Mouse (Mus musculus) right cerebral cortex, postnatal 14 days (tissue): ENCODE data around the gene 4933402N22Rik.
"Not testable (repeated sequence)": the region's sequence is repeated elsewhere in the genome, so short reads cannot be mapped to it uniquely, and the experiment has no call there.

ENCODE experiments used
- DNase-seq: peaks from one replicate; pipeline ENCODE4 v3.0.0; 2022

Gene 4933402N22Rik

DNA sequence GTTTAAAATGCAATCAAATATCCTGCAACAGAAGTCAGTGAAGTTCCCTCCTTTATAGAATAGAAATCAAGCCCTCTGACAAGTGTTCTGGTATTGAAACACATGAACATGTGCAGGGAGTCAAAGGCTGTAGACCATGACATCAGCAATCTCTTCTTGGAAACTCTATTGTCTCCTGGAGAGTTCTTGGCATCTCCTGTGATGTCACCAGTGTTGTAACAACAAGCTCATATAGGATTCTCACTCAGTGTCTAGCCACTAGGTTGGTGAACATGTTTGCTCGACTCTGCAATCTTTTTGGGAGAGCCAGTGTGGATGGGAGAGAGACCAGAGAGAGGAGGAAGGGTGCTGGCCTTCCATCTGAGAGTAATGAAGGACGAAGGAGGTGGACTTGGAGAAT, at the start of gene 4933402N22Rik:
TSS of gene 4933402N22Rik (plus strand) at position 301 of the 400 bp plus-strand sequence.
- DNase-seq: not testable (repeated sequence)

DNA sequence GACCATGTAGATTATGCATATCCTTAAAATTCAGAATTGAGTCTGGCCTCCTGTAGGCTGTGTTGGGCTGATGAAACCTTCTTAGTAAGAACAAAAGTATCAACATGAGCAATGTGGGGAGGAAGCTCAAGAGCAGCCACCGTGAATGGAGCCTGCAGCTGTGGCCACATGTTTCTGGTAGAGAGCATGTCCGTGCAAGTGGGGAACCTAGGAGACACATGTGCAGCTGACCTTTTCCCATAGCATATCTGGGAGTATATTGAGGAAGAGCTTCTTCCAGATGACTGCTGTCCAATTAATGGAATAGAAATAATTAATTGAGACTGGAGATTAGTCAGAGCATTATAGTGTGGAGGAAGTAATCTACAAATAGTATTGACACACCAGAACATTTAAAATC, 5.9 kb downstream of the 4933402N22Rik start:
- not testable (repeated sequence) for DNase-seq
